Mouse (Mus musculus): Measurements from ENCODE around the gene Pip5k1a. TPM values are rescaled to one million over a fixed set of nuclear protein-coding genes. Genes with fewer than 3 reads are reported as not detected.

The Pip5k1a gene
- polyA plus RNA-seq (2021; fragmentation: Nextera tagmentation) = 7.9 and 12.4 TPM in 2 replicates
- long read RNA-seq, experiment 1, transcript Pip5k1a-206 (15 exons, 3,618 nt) = minor isoform, 25 of 102 reads
- long read RNA-seq, experiment 1, transcript Pip5k1a-205 (15 exons, 3,663 nt) = major isoform, 45 of 102 reads
- long read RNA-seq, experiment 1, partial matches to known transcripts = 14 of 102 reads
- long read RNA-seq, experiment 1, other reads (novel, unspliced or antisense) = 18 of 102 reads
- long read RNA-seq, experiment 2, transcript Pip5k1a-205 (15 exons, 3,663 nt) = major isoform, 5 of 26 reads
- long read RNA-seq, experiment 2, partial matches to known transcripts = 15 of 26 reads
- long read RNA-seq, experiment 2, other reads (novel, unspliced or antisense) = 3 of 26 reads

GRCm38 (mm10) chr3:95106338-95107117 lies at the start of gene Pip5k1a:
Pip5k1a (minus strand) TSS chr3:95106930.

GRCm38 (mm10) chr3:95141952-95142616 lies 35.4 kb upstream of the Pip5k1a start, which contains the start of gene Tnfaip8l2:
Tnfaip8l2 (minus strand) TSS chr3:95142360.

GRCm38 (mm10) chr3:95133680-95134101 lies 27.0 kb upstream of the Pip5k1a start, which contains the start of the genes Scnm1 and Lysmd1:
Scnm1 (minus strand) TSS chr3:95134011.
Lysmd1 (plus strand) TSS chr3:95134088.

GRCm38 (mm10) chr3:95124246-95124645 lies 17.5 kb upstream of the Pip5k1a start, which contains the start of gene Tmod4:
Tmod4 (plus strand) TSS chr3:95124476.

GRCm38 (mm10) chr3:95110911-95111726 lies 4.4 kb upstream of the Pip5k1a start, which contains the start of gene Vps72:
Vps72 (plus strand) TSS chr3:95111022.

GRCm38 (mm10) chr3:95042166-95042837 lies 64.4 kb downstream of the Pip5k1a start, which contains the start of gene Psmd4:
Psmd4 (minus strand) TSS chr3:95042614.

GRCm38 (mm10) chr3:95015337-95015872 lies 91.3 kb downstream of the Pip5k1a start, which contains the start of gene Zfp687:
Zfp687 (minus strand) TSS chr3:95015448.

Other genes with a start within 250 kb of the Pip5k1a start
- gene Psmb4, start 220.0 kb downstream of the Pip5k1a start, polyA plus RNA-seq (2021; fragmentation: Nextera tagmentation) = 171 and 200 TPM in 2 replicates
- 28.8 and 31.0 TPM in 2 replicates for gene Selenbp1, start 173.9 kb downstream of the Pip5k1a start, polyA plus RNA-seq (2021; fragmentation: Nextera tagmentation)
- gene Rfx5, start 152.9 kb downstream of the Pip5k1a start, polyA plus RNA-seq (2021; fragmentation: Nextera tagmentation) = 1.3 and 3.1 TPM in 2 replicates
- 9.5 and 10.9 TPM in 2 replicates for gene Pi4kb, start 132.2 kb downstream of the Pip5k1a start, polyA plus RNA-seq (2021; fragmentation: Nextera tagmentation)
- 4.1 and 7.6 TPM in 2 replicates for gene Zfp687, start 91.5 kb downstream of the Pip5k1a start, polyA plus RNA-seq (2021; fragmentation: Nextera tagmentation)
- gene Psmd4, start 64.3 kb downstream of the Pip5k1a start, polyA plus RNA-seq (2021; fragmentation: Nextera tagmentation) = 194 and 247 TPM in 2 replicates
- 42.8 and 51.5 TPM in 2 replicates for gene Vps72, start 4.1 kb upstream of the Pip5k1a start, polyA plus RNA-seq (2021; fragmentation: Nextera tagmentation)
- 0.14 and 0.18 TPM in 2 replicates for gene Tmod4, start 17.5 kb upstream of the Pip5k1a start, polyA plus RNA-seq (2021; fragmentation: Nextera tagmentation)
- 63.0 and 67.8 TPM in 2 replicates for gene Scnm1, start 27.1 kb upstream of the Pip5k1a start, polyA plus RNA-seq (2021; fragmentation: Nextera tagmentation)
- gene Lysmd1, start 27.2 kb upstream of the Pip5k1a start, polyA plus RNA-seq (2021; fragmentation: Nextera tagmentation) = 11.0 and 11.8 TPM in 2 replicates
- gene Tnfaip8l2, start 35.4 kb upstream of the Pip5k1a start, polyA plus RNA-seq (2021; fragmentation: Nextera tagmentation) = 2.5 and 3.2 TPM in 2 replicates
- gene Sema6c, start 53.5 kb upstream of the Pip5k1a start, polyA plus RNA-seq (2021; fragmentation: Nextera tagmentation) = 1.2 and 5.5 TPM in 2 replicates
- 0.60 TPM in 2 replicates for gene Gabpb2, start 111.0 kb upstream of the Pip5k1a start, polyA plus RNA-seq (2021; fragmentation: Nextera tagmentation)
- 58.2 and 71.3 TPM in 2 replicates for gene Cdc42se1, start 121.8 kb upstream of the Pip5k1a start, polyA plus RNA-seq (2021; fragmentation: Nextera tagmentation)
- 282 and 287 TPM in 2 replicates for gene Mllt11, start 125.2 kb upstream of the Pip5k1a start, polyA plus RNA-seq (2021; fragmentation: Nextera tagmentation)
- gene Gm128, start 134.7 kb upstream of the Pip5k1a start, polyA plus RNA-seq (2021; fragmentation: Nextera tagmentation) = 0.13 and 0.21 TPM in 2 replicates
- not detected in 2 replicates for gene Bnipl, start 144.3 kb upstream of the Pip5k1a start, polyA plus RNA-seq (2021; fragmentation: Nextera tagmentation)
- 16.3 and 19.4 TPM in 2 replicates for gene Mindy1, start 174.4 kb upstream of the Pip5k1a start, polyA plus RNA-seq (2021; fragmentation: Nextera tagmentation)
- gene Prune1, start 175.1 kb upstream of the Pip5k1a start, polyA plus RNA-seq (2021; fragmentation: Nextera tagmentation) = 13.7 and 17.6 TPM in 2 replicates
- 0.15 and 0.21 TPM in 2 replicates for gene Anxa9, start 200.2 kb upstream of the Pip5k1a start, polyA plus RNA-seq (2021; fragmentation: Nextera tagmentation)
- 37.2 and 43.9 TPM in 2 replicates for gene Cers2, start 207.9 kb upstream of the Pip5k1a start, polyA plus RNA-seq (2021; fragmentation: Nextera tagmentation)

Data from left cerebral cortex, adult 6 months (tissue).